Mouse (Mus musculus): Measurements from ENCODE around the gene Spin1.

GRCm38 (mm10) chr13:51170215-51170614 lies 69.5 kb downstream of the Spin1 start:
- TF ChIP-seq CTCF (IDR thresholded peaks at IDR 0.05; ENCODE audit: insufficient read depth, low read length) (no peak), POLR2A (IDR thresholded peaks at IDR 0.05; ENCODE audit: borderline replicate concordance, extremely low read depth, low read depth, low read length) (no peak)

Measured in lung, adult 2 months (tissue).